Mouse (Mus musculus) CH12.LX (cell line): ENCODE measurements around the gene Psmd3. TPM values are rescaled to one million over a fixed set of nuclear protein-coding genes. Genes with fewer than 3 reads are reported as not detected.

Experiments
- DNase-seq: peaks from one replicate; pipeline ENCODE4 v3.0.0-alpha.2; 2013; ENCODE audit errors: extremely low read depth
- H3K27ac ChIP-seq: 2 replicates; pipeline ENCODE4 v1.5.1; 2012; ENCODE audit warnings: low read depth, mild to moderate bottlenecking, control low read depth, moderate library complexity; ENCODE audit not compliant: insufficient read depth
- H3K27me3 ChIP-seq: replicated peaks from 2 replicates; pipeline ENCODE3; 2012; ENCODE audit warnings: inconsistent platforms
- H3K36me3 ChIP-seq, 2 experiments: replicated peaks in 1 of 2; 2 replicates each; pipeline versions ENCODE3 to v1.6.1; 2012; ENCODE audit warnings: inconsistent platforms in 1 of 2, low read length in 1 of 2, mild to moderate bottlenecking in 1 of 2, mixed read lengths in 1 of 2, moderate library complexity in 1 of 2; ENCODE audit not compliant: control insufficient read depth in 1 of 2, insufficient read depth in 1 of 2
- H3K4me1 ChIP-seq, 2 experiments: 2 replicates each; pipeline ENCODE4 v1.6.1; 2012; ENCODE audit warnings: inconsistent platforms in 1 of 2, moderate library complexity in 1 of 2; ENCODE audit not compliant: insufficient read depth in 2 of 2, control insufficient read depth in 1 of 2
- H3K4me2 ChIP-seq: 2 replicates; pipeline ENCODE4 v1.6.1; 2012; ENCODE audit warnings: low read depth, mild to moderate bottlenecking, control low read depth; ENCODE audit not compliant: poor library complexity, insufficient read depth, severe bottlenecking
- H3K4me3 ChIP-seq, 3 experiments: fragments of 150-350 bp in 1 of 3; sonication (generic) in 1 of 3; replicated peaks in 1 of 3; 2 replicates each; pipeline versions ENCODE3 to v1.5.1; 2011 to 2012; ENCODE audit warnings: low read depth in 2 of 3, low read length in 2 of 3, mild to moderate bottlenecking in 2 of 3, moderate library complexity in 2 of 3, control low read depth in 1 of 3, improper control_type of control experiment in 1 of 3, inconsistent platforms in 1 of 3, mixed read lengths in 1 of 3; ENCODE audit not compliant: poor library complexity in 1 of 3
- H3K79me2 ChIP-seq: replicated peaks from 2 replicates; pipeline ENCODE4 v1.6.1; 2012; ENCODE audit warnings: mild to moderate bottlenecking, moderate library complexity; ENCODE audit not compliant: control insufficient read depth, poor library complexity, insufficient read depth, severe bottlenecking; ENCODE audit errors: extremely low read depth
- H3K9ac ChIP-seq: 2 replicates; pipeline ENCODE4 v1.6.1; 2012; ENCODE audit warnings: low read depth, mild to moderate bottlenecking, control low read depth, moderate library complexity; ENCODE audit not compliant: insufficient read depth
- H3K9me3 ChIP-seq: replicated peaks from 2 replicates; pipeline ENCODE3; 2012; ENCODE audit warnings: low read length, inconsistent platforms, mixed read lengths
- BHLHE40 ChIP-seq: IDR thresholded peaks from 2 replicates; pipeline ENCODE4 v1.6.1; 2011; ENCODE audit warnings: mild to moderate bottlenecking, low read depth, low read length, improper control_type of control experiment
- CHD1 ChIP-seq: IDR thresholded peaks from 2 replicates; pipeline ENCODE4 v1.6.1; 2012; ENCODE audit warnings: low read depth, low read length, improper control_type of control experiment, inconsistent platforms
- CHD2 ChIP-seq: IDR thresholded peaks from 2 replicates; pipeline ENCODE4 v1.6.1; 2011; ENCODE audit warnings: low read length, improper control_type of control experiment
- CTCF ChIP-seq, 2 experiments: IDR thresholded peaks in 1 of 2; conservative IDR thresholded peaks in 1 of 2; 2 replicates each; pipeline ENCODE4 v1.5.1; 2011 to 2012; ENCODE audit warnings: low read depth in 2 of 2, low read length in 2 of 2, improper control_type of control experiment in 1 of 2, inconsistent platforms in 1 of 2, mild to moderate bottlenecking in 1 of 2, moderate library complexity in 1 of 2
- E2F4 ChIP-seq: IDR thresholded peaks from 2 replicates; pipeline ENCODE4 v1.6.1; 2011; ENCODE audit warnings: low read depth, low read length, improper control_type of control experiment; ENCODE audit not compliant: insufficient replicate concordance
- ELF1 ChIP-seq: IDR thresholded peaks from 2 replicates; pipeline ENCODE4 v1.6.1; 2014; ENCODE audit warnings: low read depth, mild to moderate bottlenecking, inconsistent platforms, low read length, improper control_type of control experiment
- EP300 ChIP-seq: IDR thresholded peaks from 2 replicates; pipeline ENCODE4 v1.6.1; 2011; ENCODE audit warnings: low read length, improper control_type of control experiment
- ETS1 ChIP-seq: conservative IDR thresholded peaks from 2 replicates; pipeline ENCODE4 v1.6.1; 2012; ENCODE audit warnings: low read depth, mild to moderate bottlenecking, inconsistent platforms, low read length, improper control_type of control experiment, moderate library complexity
- HCFC1 ChIP-seq: IDR thresholded peaks from 2 replicates; pipeline ENCODE4 v1.6.1; 2012; ENCODE audit warnings: low read depth, mild to moderate bottlenecking, inconsistent platforms, low read length, improper control_type of control experiment
- IRF4 ChIP-seq: IDR thresholded peaks from 2 replicates; pipeline ENCODE4 v1.6.1; 2014; ENCODE audit warnings: low read depth, mild to moderate bottlenecking, inconsistent platforms, low read length, improper control_type of control experiment
- JUN ChIP-seq: IDR thresholded peaks from 2 replicates; pipeline ENCODE4 v1.6.1; 2011; ENCODE audit warnings: low read depth, mild to moderate bottlenecking, low read length, improper control_type of control experiment, moderate library complexity; ENCODE audit not compliant: insufficient read depth
- JUND ChIP-seq: conservative IDR thresholded peaks from 2 replicates; pipeline ENCODE4 v1.6.1; 2011; ENCODE audit warnings: low read depth, low read length, improper control_type of control experiment
- MAX ChIP-seq: IDR thresholded peaks from 2 replicates; pipeline ENCODE4 v1.6.1; 2011; ENCODE audit warnings: low read length, improper control_type of control experiment
- MAZ ChIP-seq: IDR thresholded peaks from 2 replicates; pipeline ENCODE4 v1.6.1; 2012; ENCODE audit warnings: low read depth, mild to moderate bottlenecking, inconsistent platforms, low read length, improper control_type of control experiment, moderate library complexity
- MEF2A ChIP-seq: IDR thresholded peaks from 2 replicates; pipeline ENCODE4 v1.6.1; 2014; ENCODE audit warnings: low read depth, mild to moderate bottlenecking, inconsistent platforms, low read length, improper control_type of control experiment, borderline replicate concordance
- NRF1 ChIP-seq: IDR thresholded peaks from 2 replicates; pipeline ENCODE4 v1.6.1; 2014; ENCODE audit warnings: low read depth, mild to moderate bottlenecking, inconsistent platforms, low read length, improper control_type of control experiment, moderate library complexity
- POLR2AphosphoS2 ChIP-seq: IDR thresholded peaks from 2 replicates; pipeline ENCODE4 v1.6.1; 2011; ENCODE audit warnings: low read depth, low read length, improper control_type of control experiment
- SIN3A ChIP-seq: IDR thresholded peaks from 2 replicates; pipeline ENCODE4 v1.6.1; 2012; ENCODE audit warnings: low read length, improper control_type of control experiment, inconsistent platforms
- SMC3 ChIP-seq: IDR thresholded peaks from 2 replicates; pipeline ENCODE4 v1.6.1; 2011; ENCODE audit warnings: low read depth, low read length, improper control_type of control experiment
- USF2 ChIP-seq: conservative IDR thresholded peaks from 2 replicates; pipeline ENCODE4 v1.6.1; 2011; ENCODE audit warnings: low read depth, low read length, improper control_type of control experiment
- ZMIZ1 ChIP-seq: IDR thresholded peaks from 2 replicates; pipeline ENCODE4 v1.6.1; 2012; ENCODE audit warnings: low read depth, mild to moderate bottlenecking, inconsistent platforms, low read length, improper control_type of control experiment
- ZNF384 ChIP-seq: IDR thresholded peaks from 2 replicates; pipeline ENCODE4 v1.6.1; 2012; ENCODE audit warnings: low read depth, low read length, improper control_type of control experiment, inconsistent platforms
- dilution Hi-C: fragments of 300-500 bp; cut with MboI; formaldehyde crosslinking; loops from 2 replicates; pipeline ENCODE4 v1.14.3; 2020; ENCODE audit warnings: low sequenced_read_pairs; ENCODE audit not compliant: extremely low pct_unique_long_range_greater_than_20kb, extremely low pct_ligation_motif_present
- in situ Hi-C: fragments of 300-500 bp; cut with MboI; formaldehyde crosslinking; loops from 3 replicates; pipeline ENCODE4 v1.14.3; 2019; ENCODE audit warnings: low sequenced_read_pairs, low pct_ligation_motif_present, low pct_unique_long_range_greater_than_20kb, mixed read lengths
- polyA plus RNA-seq: library from polyadenylated mRNA; unstranded; fragments of >175 nt; gene quantifications from 2 replicates; pipeline ENCODE4 v1.2.1, GENCODE M21; 2012; ENCODE audit warnings: low read depth; ENCODE audit not compliant: insufficient read length
- total RNA-seq, 2 experiments: library from RNA; depleted of rRNA; stranded (reverse); fragments of 300-350 nt in 1 of 2; fragments of >200 nt in 1 of 2; gene quantifications; 2 replicates each; pipeline ENCODE4 v1.2.3; 2012 to 2014

Gene Psmd3
- total and polyA plus RNA-seq, 3 experiments: 166 to 354 (median 291) TPM

DNA sequence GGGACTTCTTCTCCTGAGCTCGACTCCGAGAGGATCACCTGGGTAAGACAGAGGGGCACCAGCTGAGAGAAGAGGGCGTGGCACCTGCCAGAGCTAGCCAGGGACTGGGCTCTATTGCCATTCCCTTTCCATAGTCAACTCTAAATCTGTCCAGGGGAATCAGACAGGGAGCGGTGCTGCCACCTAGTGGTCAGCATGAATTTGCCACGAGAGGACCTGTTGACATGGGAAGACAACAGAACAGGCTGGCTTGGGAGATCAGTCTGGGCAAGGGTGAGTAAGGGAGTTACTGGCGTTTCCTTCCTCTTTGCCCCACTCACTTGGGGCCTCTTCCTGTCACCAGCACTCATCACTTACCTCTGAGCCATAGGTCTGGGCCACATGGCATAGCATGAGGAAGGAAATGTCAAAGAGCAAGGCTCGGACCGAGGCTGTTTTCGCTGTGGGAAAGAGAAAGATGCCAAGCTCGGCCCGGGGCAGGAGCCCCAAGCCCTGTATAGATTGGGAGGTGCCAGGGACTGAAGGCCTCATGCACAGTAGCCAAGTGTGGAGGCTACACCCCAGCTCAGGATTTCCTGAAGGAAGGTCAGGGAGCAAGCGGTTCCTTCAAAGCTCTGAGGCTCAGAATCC is 28.2 kb downstream of the Psmd3 start (continued):
- TF ChIP-seq NRF1 (no peak), MEF2A (no peak), E2F4 (no peak), MAZ (no peak), ZNF384 (no peak), CHD2 (no peak), MAX (no peak), ZMIZ1 (no peak), CHD1 (no peak)

- Histone ChIP-seq H3K4me1 (peaks cover 5 to 21% of the 10 kb centered on the region in 2 experiments), H3K36me3 (peaks cover 86 to 96% of the 10 kb centered on the region in 2 experiments), H3K79me2 (no peaks in the 10 kb centered on the region), H3K4me2 (no peak overlapping the region), H3K4me3 (no peak overlapping the region), H3K9me3 (no peaks in the 10 kb centered on the region), H3K9ac (no peak overlapping the region), H3K27me3 (no peaks in the 10 kb centered on the region), H3K27ac (no peak overlapping the region)
- DNase-seq: no peak
- dilution Hi-C loops: no loop called here
- TF ChIP-seq EP300: no peak
- TF ChIP-seq BHLHE40: no peak
- no peak for TF ChIP-seq JUN
- TF ChIP-seq HCFC1: no peak
- TF ChIP-seq USF2: no peak
- no peak for TF ChIP-seq ELF1
- TF ChIP-seq E2F4: no peak
- TF ChIP-seq JUND: no peak
- TF ChIP-seq ZNF384: no peak
- no peak for TF ChIP-seq MEF2A
- TF ChIP-seq IRF4: no peak
- TF ChIP-seq SMC3: no peak
- TF ChIP-seq POLR2AphosphoS2: no peak
- no peak for TF ChIP-seq CTCF (conservative IDR thresholded peaks at IDR 0.05 in 1 of 2, IDR thresholded peaks at IDR 0.05 in 1 of 2; ENCODE audit: low read depth in 2 of 2, low read length in 2 of 2)
- no peak for TF ChIP-seq ETS1
- TF ChIP-seq SIN3A: no peak
- in situ Hi-C loops: no loop called here
Observed at GRCm38 (mm10) chr11:98711046-98711434, 28.7 kb downstream of the Psmd3 start.
